Mouse (Mus musculus) megakaryocyte, adult 5-6 weeks (primary cell): ENCODE data around the gene Fam13c. TPM values are rescaled to one million over a fixed set of nuclear protein-coding genes. Genes with fewer than 3 reads are reported as not detected.

Experiments used
- ATAC-seq: 2 replicates; pipeline ENCODE4 v1.8.0; 2016; ENCODE audit warnings: mild to moderate bottlenecking, inconsistent platforms; ENCODE audit not compliant: poor library complexity, severe bottlenecking
- total RNA-seq, 2 experiments: library from RNA; stranded (forward) in 1 of 2; stranded (reverse) in 1 of 2; fragments of 153-499, 151-499 nt in 1 of 2; fragments of 221-1000, 200-1000 nt in 1 of 2; gene quantifications; 2 replicates each; pipeline versions ENCODE4 v1.2.3 to v1.2.4; 2015 to 2017

Fam13c gene
- total RNA-seq, 2 experiments from 2014 or later, result 0.22 TPM; not detected in 1

DNA sequence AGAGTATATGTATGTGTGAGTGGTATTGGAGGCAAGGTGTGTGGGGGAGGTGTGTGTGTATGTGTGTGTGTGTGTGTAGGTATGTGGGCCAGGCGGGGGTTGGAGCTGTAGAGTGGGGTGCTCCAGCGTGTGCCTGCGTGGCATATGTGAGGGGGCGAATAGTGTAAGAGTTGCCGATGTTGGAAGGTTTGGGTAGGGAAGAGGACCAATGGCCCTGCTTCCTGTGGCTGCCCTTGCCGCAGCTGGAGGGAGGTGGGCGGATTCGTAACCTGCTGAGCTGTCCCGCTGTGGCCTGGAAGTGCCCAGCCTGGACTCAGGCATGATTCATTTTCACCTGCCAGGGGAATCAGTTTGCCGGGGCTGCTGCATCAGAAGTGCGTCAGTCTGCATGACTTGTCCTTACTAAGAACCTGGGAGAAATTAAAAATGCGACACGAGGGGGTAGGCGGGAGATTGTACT lies 79.4 kb downstream of the Fam13c start:
- ATAC-seq, result no peak

DNA sequence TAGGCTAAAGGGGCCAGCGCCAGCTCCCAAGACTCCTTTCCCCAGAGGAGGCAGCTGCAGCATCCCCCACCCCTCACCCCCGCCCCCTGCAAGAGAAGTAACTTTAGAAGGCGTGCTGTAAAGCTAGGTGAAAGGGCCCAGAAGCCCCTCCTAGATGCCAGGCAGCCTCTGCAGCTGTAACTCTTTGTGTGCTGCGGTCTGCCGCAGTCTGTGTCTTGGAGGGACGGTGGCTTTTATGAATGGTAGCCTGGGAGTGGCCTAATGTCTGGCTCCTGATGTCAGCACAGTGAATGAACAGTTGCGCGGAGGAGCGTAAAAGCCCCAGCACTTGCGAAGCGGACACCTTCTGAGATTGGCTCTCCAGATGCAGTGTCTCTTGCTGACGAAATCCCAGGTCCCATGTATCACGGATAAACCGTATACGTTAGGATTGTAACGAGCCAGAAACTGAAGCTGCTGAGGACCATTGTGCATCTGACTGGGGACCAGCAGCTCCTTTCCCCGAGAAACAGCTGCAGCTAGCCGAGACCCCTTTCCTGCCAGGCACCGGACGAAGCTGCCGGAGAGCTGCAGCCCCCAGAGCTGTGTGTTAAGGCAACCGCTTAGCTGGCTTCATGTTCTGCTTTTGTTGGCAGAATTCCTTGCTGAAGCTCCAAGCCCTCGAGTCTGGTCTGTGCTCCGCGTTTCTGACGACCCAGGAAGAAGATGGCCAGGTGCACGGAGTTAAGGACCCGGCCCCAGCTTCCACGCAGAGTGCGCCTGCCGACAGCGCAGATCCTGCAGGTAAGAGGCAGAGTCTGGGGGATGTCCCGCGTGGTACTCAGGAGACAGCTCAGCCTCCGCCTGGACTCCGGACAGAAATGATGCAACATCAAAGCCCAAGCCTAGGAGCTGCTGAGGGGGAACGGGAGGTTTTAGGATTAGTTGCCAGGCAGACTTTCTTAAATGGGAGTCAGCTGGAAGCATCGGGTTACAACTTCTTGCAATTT lies 80.2 kb downstream of the Fam13c start:
- ATAC-seq, result no peak

DNA sequence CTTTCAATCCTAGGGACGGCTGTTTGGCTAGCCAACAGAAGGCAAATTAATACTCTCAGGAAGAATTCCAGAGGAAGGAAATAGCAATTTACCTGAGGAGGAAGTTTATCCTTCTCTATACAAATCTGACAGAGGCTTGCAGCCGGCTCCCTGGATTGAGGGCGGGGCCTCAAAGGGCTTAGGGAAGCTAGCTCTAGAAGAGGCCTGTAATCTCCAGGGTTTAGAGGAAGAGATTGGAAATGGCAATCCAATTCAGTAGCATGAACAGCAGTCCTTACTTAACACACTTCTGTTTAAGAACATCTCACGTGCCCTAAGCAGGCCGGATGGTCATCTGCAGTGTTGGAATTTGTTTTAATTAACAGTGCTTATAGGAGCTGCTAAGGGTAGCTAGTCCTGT lies 81.1 kb downstream of the Fam13c start:
- no peak for ATAC-seq

DNA sequence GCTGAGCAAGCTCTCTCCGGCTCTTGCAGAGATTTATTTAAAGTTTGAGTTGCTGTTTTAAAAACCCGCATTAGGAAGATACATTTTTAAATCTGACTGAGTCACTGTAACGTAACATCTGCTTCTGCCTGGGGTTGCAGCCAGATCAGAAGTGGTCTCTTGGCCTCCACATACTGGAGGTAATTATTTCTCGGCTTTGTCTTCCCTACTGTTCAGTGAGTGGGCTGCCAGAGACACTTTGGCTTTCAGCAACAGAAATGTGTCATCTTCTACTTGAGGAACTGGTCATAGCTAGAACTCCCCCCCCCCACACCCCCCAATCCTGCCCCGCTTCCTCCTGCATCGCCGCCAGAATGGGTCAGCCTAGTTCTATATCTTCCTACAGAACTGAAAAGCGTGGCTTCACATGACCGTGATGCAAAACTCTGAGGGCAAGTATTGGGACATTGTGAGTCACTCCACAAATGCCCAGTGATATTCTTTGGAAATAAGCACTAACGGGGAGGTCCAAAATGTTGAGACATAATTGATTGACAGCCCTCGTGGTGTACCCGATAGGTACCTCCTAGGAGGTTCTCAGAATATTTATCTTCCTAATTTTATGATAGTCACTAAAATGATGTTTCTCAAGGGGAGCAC lies 90.0 kb downstream of the Fam13c start:
- no peak for ATAC-seq

DNA sequence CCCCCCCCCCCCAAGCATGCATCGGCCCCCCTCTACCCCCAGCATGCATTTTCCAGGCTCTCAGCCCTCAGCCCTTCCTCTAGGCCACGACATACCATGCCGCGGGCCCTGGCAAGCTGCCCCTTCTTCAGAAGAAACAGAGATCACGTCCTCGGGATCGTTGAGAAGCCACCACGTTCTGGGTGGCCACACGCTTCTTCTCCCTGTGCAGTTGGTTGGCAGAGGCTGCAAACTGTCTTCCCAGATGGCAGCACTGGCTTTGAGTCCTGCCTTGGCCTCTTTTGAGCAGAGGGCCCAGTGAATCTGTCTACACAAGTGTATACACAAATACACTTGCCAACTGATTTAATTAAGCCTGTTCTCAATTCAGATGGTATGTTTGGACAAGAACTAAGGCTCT lies 92.0 kb downstream of the Fam13c start:
- no peak for ATAC-seq

DNA sequence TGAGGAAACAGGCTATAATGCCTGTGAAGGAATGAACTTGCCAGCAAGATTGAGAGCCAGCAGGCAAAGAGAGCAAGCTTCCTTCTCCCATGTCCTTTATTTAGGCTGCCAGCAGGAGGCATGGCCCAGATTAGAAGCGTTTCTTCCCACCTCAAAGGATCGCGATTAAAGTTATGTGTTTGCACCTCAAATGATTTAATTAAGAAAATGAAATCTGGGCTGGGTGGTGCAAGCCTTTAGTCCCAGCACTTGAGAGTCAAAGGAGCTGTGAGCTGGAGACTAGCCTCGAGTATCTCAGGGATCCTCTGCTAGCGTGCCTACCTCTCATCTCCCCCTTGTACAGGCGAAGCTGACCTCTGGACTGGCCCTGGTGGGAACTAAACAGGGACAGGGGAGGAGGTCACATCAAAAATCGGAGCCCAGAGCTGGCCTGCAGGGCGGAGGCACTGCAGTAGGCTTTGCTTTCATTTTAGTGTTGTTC lies 93.1 kb downstream of the Fam13c start:
- no peak for ATAC-seq

DNA sequence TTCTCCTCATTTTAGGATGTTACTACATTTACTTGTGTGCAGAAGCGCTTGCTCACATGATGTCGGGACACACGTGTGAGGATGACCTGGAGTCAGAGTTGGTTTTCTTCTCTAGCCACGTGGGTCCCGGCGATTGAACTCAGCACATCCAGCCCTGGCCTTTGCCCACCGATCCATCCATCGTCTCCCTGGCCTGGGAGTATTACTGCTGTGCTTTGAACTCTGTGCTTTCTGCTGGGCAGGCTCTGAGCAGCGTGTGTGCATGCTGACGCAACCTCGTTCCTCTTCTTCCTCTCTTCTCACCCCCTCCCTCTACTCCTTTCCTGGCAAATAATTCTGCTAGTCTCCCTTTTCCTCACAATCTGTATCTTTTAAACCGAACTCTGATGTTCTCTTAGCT lies 93.7 kb downstream of the Fam13c start:
- ATAC-seq, result no peak

DNA sequence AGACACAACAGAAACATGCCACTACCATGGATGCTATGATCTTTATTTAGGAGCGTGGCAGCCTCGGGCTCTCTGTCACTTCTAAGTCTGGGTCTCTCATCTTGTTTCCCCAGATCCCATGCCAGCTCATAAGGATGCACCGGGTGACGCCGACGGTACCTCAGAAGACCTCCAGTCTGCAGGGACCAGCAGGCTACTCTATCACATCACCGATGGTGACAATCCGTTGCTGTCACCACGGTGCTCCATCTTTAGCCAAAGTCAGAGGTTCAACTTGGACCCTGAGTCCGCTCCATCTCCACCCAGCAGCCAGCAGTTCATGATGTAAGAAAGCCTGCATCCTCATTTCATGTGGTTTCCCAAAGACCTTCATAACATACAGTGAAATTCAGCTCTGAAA lies 94.3 kb downstream of the Fam13c start:
- no peak for ATAC-seq

DNA sequence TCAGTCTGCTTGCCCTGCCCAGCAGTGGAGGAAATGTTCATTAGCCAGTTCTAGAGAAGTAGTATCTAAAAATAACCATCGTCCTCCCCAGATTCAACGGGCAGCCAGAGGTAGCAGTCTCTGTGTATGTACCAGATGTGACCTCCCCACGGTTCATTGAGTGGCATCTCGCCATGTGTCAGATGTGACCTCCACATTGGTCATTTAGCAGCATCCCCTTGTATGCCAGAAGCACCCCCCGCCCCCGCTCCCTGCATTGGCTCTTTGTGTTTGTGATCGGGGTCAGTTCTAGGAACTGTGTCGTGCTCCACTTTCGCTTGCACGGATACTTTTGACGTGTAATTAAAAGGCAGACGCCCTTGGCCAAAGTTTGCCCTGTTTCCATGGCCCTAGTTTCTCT lies 95.1 kb downstream of the Fam13c start:
- ATAC-seq, result no peak

DNA sequence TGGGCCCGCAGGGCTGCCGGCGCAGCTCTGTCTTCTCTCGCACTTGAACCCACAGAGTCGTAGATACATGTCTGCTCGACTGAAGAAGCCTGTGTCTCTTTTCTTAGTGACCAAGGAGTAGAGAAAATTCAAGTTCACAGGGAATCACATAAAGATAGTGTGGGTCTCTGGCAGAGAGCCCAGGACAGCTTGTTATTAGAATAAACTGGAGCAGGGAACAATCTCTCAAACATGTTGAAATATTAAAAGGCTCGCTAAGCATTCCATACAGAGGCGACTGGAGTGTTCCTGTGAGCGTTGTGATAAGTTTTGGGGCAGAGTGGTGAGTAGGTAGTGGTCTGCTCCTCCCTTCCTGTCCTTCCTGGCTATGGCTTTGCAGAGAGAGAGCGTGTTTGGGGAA lies 97.4 kb downstream of the Fam13c start:
- no peak for ATAC-seq

DNA sequence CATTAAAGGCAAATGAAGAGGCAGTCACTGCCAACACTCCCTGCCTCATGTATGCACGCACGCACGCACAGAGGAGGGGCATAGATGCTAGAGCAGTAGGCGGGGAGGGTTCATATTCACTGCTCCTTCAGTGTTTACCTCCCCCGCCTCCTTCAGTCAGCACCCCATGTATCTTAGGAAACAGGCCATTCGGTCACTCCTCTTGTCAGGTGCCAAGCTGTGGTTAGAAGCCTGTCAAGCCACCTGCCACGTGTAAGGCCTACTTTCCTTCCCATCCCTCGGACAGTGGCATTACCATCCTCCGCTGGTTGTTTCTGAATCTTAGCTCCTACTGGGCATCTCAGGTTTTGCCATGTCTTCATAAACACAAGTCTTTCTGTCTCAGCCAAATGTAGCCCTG lies 99.0 kb downstream of the Fam13c start:
- ATAC-seq, result no peak

DNA sequence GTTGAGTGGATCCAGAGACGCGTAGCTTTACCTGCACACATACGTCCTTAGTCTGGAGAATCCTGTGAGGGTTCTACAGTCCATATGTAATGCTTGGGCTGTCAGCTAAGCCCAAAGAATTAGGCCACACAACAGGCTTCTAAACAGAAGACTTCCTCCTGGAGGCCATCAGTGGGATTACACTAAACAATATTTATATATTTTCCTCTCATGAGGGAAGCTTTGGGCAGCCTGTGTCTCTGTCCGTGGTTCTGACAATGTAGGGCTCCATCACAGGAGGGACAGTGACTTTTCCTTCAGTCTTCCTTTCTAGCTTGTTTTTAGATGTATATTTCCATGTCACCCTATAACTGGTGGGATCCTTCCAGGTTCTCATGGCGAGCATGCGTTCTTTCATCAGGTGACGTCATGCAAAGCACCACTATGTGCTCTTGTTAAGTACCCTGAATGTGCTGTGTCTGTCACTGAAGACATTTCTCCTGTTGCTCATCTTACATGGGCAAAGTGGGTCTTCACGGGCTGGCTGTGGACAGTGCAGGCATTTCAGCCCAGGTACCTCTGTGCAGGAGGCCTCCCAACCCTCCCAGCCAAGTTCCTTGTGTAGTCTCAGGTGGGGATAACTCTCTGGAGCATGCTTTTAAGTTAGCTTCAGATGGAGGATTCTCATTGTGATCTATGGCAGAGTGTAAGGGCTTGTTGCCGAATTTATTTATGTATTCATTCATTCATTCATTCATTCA lies 100.3 kb downstream of the Fam13c start:
- ATAC-seq, result no peak

DNA sequence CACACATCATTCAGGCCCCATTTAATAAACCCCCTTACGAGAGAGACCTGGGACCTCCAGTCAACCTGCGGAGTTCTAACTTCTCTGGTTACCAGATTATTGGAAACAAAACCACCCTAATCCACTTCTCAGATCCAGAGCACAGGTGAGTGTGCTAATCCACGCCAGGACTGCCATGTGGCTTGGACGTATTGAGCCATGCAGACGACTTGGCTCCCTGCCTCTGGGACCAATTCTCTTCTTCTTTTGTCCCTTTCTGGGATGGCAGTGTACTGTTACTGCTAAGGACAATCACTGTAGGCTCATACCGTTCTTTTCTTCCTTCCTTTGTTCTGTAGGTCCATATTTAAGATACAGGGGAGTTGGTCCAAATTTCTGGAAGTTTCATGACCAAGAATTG lies 102.6 kb downstream of the Fam13c start:
- ATAC-seq, result no peak

DNA sequence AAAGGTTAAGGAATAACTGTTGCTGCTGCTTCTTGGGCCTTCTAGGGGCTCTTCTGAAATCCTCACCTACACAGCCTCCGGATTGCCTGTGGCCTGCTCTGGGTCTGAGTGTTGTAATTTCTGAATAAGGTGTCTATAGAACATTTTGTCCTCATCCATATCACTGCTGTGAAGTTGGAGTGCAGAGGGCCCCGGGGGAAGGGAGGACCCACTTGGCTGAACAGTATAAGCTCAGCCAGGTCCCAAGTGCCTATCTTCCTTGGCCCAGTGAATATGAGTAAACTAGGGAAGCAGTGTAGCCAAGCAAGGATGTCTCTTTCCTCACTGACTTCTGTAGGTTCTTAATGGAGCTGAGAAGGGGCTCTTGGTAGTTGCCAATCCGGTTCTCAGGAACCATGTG lies 112.2 kb downstream of the Fam13c start:
- no peak for ATAC-seq

DNA sequence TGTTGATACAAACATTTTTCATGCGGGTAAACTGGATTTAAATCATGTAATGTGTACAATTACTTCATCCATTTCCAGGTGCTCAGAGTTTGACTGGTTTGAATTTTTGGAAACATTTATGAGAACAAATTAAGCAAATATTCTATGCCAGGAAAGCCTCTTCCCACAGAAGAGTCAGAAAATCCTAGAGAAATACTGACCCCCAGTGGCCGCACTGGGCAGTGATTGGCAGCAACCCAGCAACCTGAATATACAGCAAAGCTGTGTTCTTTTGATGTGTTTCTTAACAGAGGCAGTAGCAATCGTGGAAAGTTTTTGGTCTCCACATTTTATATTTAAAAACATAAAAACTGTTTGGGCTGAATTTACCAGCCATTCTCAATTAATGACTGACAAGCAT lies 123.4 kb downstream of the Fam13c start:
- ATAC-seq, result no peak

DNA sequence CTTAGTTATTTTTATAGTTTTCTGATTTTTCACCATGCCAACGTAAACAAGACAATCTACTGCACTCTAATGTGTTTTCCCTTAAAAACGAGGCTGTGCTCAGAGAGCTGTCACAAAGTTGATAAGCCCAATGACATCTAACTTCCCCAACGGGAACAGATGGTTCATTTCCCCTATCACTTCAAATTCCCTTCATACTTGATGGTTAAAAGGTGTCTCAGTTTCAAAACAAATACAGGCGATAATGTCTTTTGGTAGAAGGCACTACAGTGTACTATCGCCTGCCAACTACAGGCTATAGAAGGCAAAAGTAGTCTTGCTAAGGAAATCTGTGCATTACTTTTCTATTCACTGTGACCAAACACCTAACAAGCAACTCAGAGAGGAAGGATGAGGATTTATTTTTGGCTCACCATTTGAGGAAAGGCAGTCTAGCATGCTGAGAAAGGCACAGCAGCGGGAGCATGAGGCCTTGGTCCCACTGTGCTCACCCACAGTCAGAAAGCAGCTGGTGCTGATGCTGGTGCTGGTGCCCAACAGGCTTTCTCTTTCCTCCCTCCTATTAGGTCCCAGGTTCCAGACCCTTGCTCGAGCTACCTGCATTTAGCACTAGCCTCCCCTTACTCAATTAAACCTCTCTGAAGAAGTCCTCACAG lies 141.4 kb downstream of the Fam13c start:
- no peak for ATAC-seq

DNA sequence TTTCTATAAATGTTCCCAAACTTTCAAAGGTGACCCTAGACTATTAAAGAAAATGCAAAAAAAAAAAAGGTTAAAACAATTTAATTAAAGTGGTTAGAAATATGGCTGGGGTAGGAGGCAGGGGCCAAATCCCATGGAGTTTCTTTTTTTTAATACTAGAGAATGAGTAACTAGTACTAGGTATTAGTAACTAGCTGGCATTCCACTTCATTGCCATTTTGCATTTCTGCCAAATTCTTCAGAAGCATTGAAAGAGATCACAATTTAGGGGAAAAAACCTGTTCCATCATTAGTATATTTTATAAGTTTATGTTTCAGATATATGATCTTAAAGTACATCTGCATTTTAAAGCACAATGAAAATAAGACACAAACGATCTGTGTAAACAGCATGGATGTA lies 143.9 kb downstream of the Fam13c start:
- no peak for ATAC-seq

DNA sequence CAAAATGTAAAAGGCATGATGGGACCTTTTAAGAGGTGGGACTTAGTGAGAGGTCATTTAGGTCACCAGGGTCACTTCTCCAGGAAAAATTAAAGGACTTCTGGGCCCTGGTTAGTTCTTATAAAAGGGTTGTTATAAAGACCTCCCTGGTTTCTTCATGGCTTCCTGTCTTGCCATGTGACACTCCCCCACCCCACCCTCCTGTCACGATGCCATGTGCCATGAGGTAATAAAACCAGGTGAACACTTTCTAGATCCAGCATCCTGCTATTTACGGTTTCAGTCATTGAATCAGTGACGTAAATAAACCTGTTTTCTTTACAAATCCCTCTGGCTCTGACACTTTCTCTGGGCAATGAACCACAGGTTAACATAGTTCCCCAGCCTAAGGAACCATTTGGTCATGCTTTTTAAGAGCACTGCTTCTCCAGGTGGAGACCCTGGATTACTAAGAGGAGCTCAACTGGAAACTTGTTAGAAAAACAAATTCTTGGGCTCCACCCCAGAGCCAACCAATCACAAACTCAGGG lies 146.7 kb downstream of the Fam13c start:
- ATAC-seq, result no peak

DNA sequence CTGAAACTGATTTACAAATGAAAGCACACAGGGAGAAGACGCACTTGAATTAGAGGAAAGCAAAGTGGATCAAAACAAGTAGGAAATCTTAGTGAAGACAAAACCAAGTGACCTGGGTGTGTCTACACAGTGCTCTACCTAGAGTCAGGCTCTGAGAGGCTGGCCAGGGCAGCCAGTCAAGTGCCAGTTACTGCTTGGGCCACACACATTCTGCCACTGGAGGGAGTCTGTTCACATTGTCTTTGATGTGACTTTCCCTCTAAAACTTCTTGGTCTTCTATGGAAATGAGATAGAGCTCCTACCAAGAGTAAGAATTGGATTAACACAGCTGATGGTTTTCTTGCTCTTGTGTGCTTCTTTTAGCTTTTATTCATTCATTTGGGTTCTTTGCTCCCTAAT lies 153.7 kb downstream of the Fam13c start:
- ATAC-seq, result no peak

DNA sequence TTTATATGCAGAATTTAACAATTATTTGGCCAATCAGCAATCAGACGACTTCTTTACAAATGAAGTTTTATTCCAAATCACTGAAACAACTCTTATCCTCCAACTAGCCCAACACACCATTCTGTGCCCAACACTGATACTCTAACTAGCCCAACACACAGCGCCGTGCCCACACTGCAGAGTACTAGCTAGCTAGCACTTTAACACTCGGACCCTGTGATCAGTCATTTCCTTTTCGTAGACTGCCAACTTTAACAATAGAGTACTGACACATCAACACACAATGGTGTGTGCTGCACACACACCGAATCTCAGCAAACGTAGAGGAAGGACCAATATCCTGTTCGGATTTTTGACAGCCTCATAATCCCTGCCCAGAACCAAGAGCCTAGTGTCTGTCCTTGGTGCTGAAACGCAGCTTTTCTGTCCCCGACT lies 157.8 kb downstream of the Fam13c start:
- ATAC-seq, result no peak
